Mouse (Mus musculus) gastrocnemius, adult 18-20 months (tissue): Measurements from ENCODE around the gene Cabp2. TPM values are rescaled to one million over a fixed set of nuclear protein-coding genes. Genes with fewer than 3 reads are reported as not detected.
"Not testable (repeated sequence)": the region's sequence is repeated elsewhere in the genome, so short reads cannot be mapped to it uniquely, and the experiment has no call there.

ENCODE experiments used
- DNase-seq: peaks from one replicate; pipeline ENCODE4 v3.0.0; 2021; ENCODE audit warnings: low spot score
- long read RNA-seq, 2 experiments: library from polyadenylated mRNA; stranded (forward); transcript quantifications; one replicate each; pipeline ENCODE4 v2.0.0; 2021
- total RNA-seq, 2 experiments: library from RNA; stranded (reverse); gene quantifications; 2 replicates each; pipeline ENCODE4 v1.2.3; 2021

Gene Cabp2
- not detected for total RNA-seq
- long read RNA-seq, experiment 1, result 0 reads
- long read RNA-seq, experiment 2, result 0 reads

DNA sequence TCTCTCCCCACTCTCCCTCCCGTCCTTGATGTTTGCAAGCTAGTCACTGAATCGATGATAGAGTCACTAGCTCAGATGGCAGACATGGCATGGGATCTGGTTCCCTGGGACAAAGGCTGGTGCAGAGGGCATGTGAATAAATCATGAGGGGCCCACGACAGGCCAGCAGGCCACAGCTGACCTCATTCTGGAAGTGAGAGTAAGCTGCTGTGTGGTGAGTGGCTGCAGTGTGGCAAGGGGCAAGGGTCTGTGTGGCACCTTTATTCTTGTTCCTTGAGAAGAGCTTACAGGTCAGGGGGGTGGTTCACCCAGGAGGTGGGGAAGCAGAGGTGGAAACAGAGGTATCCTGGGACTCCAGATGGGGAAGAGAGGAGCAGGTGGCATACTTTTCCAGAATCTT, at the start of gene Cabp2:
Gene Cabp2 (plus strand): TSS at position 185 of the 400 bp plus-strand sequence.
- DNase-seq, result no peak

DNA sequence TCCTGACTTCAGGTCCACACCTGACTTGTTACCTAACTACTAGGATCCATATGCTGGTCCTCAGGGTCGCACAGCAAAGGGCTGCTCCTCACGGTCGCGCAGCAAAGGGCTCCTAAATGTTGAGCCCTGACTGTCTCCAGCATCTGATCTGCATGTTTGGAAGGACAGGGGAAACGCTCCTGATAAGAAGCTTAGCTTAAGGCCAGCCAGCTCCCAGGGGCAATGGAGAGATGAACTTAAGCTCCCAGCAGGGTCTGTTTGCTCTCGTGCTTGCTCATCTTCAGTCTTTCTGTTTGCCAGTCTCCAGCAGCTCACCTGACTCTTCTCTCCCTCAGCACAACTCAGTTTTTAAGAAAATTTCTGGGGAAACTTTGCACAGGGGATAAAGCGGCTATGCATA, 48.7 kb upstream of the Cabp2 start:
- no peak for DNase-seq

DNA sequence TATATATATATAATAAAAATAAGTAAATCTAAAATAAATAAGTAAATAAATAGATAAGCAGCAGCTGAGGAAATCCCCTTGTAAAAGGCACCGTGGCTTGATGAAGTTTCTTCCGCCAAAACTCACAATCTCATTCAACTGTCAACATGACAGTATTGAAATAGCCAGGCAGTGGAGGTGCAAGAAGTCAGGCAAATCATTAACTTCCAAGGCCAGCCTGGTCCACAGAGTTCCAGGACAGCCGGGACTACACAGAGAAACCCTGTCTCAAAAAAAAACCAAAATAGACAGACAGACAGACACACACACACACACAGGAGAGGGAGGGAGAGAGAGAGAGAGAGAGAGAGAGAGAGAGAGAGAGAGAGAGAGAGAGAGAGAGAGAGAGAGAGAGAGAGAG, 48.1 kb upstream of the Cabp2 start:
- no peak for DNase-seq

DNA sequence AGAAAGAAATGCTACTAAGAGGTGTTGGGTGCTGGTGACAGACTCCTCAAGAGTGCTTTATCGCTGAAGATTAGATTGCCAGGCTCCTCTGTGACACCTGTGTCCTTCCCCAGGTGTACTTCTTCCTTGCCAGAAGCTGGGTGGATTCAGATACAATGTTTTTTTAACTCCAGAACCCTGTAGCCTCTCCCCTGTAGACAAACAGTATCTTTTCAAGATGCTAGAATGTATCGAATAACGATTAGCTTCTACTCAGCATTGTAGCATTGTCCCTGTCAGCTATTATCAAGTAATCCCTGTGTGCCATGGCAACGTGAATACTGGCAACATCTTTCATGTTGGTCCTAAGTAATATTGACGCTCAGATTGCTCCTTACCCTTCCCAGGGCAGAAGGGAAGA, 47.6 kb upstream of the Cabp2 start:
- no peak for DNase-seq

DNA sequence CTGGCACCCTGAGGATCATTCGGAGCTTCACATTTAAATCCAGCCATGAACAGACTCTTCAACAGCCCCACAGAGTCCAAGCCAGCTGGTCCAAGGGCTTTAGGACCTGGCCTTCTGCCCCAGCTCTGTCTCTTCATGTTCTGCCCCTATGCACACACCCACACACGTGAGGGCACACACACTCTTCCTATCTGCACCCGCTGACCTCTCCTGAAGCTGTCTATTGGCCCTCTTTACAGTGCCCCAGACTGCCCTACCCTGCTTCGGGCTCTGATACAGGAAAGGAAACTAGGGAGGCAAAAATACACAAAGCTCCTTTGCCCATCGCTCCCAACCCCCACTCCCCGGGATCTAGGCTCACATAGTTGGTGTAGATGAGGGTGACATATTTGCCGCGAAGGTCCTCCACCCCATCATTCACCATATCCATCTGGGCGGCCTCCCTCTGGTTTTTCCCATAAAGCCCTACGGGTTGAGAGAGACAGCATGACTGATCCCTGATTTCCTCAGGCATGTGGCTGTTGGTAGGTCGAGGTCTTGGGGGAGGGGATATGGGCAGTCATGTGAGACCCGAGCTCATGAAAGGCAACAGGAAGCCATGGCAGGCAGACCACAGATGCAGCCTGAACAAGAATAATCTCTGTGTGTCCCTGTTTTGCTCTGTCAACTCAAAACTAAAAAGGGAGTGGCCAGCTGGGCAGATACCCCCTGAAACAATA, 44.9 kb upstream of the Cabp2 start:
- DNase-seq, result no peak

DNA sequence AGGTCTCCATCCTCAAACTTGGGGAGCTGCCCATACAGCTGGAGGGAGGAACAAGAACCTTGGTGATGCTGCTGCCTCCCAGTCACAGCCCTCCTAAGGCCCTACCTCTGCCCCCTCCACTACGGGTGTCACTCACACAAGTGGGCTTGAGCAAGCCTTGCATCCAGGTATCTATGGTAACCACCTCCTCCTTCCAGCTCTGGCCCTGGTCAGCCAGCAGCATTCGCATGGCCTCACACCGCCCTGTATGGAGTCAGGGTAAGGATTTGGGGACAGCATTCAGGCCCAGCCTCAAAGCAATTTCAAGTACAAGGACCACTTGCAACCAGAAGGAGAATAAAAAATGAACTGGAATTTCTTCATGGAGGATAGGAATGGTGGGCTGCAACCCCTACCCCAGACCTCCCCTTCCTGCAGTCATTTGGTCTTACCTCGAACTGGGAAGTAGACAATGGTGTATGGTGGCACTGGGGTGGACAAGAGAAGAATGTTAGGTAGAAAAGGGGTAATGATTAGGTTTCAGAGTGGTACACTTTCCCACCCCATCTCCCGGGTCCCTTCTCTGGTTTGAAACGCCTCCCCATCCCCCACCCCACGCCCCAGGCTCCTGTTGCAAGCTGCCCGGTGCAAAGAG, 44.1 kb upstream of the Cabp2 start:
- not testable (repeated sequence) for DNase-seq

DNA sequence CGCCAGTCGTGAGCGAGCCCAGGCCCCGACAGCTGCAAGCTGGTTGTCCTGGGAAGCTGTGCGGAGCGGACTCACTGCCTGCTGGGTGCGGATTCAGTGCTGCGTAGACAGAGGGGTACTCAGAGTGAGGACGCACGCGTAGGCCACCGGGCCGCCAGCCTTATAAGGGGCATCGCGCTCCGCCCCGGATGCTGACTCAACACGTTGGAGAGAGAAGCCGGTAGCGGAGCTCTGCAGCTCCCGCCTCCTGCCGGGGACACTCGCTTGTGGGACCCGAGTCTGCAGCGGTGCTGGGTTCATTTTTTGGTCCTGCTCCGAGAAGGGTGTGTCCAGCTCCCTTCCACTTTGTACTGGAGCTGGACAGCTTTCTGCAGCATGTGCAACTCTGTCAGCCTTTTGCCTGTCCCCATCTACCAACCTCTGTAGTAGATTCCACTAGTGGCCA, 43.6 kb upstream of the Cabp2 start, which contains the start of gene Gstp1:
Gene Gstp1 (minus strand): TSS at position 198 of the 445 bp plus-strand sequence.
- DNase-seq, result peak; percentile 92

DNA sequence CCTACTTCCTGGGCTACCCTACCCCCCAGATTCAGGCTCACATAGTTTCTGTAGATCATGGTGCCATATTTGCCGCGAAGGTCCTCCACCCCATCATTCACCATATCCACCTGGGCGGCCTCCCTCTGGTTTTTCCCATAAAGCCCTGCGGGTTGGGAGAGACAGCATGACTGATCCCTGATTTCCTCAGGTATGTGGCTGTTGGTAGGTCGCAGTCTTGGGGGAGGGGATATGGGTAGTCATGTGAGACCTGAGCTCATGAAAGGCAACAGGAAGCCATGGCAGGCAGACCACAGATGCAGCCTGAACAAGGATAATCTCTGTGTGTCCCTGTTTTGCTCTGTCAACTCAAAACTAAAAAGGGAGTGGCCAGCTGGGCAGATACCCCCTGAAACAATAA, 40.4 kb upstream of the Cabp2 start:
- not testable (repeated sequence) for DNase-seq

DNA sequence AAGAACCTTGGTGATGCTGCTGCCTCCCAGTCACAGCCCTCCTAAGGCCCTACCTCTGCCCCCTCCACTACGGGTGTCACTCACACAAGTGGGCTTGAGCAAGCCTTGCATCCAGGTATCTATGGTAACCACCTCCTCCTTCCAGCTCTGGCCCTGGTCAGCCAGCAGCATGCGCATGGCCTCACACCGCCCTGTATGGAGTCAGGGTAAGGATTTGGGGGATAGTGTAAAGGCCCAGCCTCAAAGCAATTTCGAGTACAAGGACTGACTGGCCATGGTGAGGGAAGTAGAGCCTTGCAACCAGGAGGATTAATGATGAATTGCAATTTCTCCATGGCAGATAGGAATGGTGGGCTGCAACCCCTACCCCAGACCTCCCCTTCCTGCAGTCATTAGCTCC, 39.9 kb upstream of the Cabp2 start:
- DNase-seq, result not testable (repeated sequence)

DNA sequence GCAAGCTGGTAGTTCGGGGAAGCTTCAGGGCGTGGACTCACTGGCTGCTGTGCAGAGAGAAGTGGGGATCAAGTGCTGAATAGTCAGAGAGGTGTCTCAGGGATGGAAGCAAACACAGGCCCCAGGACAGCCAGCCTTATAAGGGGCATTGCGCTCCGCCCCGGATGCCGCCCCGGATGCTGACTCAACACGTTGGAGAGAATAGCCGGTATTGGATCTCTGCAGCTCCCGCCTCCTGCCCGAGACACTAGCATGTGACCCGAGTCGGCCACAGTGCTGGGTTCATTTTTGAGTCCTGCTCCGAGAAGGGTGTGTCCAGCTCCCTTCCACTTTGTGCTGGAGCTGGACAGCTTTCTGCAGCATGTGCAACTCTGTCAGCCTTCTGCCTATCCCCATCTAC, 39.3 kb upstream of the Cabp2 start:
- peak; percentile 70 for DNase-seq

DNA sequence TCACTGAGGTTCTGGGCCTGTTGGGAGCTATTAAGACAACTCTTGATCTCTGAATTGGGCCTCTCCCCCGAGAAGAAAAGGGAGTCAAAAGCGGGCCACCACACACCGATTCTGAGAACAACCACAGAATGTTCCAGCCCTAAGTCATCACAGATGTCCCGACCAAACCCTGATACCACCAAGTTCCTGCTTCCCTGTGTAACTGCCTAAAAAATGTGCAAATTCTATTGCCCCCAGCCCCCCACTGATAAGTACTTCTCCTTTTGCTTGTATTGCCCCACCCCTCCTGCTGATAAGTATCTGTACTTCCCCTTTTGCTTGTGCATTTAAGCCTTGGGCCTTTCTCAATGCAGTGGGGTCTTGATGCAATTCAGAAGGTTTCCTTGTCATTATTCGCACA, 37.3 kb upstream of the Cabp2 start:
- not testable (repeated sequence) for DNase-seq

DNA sequence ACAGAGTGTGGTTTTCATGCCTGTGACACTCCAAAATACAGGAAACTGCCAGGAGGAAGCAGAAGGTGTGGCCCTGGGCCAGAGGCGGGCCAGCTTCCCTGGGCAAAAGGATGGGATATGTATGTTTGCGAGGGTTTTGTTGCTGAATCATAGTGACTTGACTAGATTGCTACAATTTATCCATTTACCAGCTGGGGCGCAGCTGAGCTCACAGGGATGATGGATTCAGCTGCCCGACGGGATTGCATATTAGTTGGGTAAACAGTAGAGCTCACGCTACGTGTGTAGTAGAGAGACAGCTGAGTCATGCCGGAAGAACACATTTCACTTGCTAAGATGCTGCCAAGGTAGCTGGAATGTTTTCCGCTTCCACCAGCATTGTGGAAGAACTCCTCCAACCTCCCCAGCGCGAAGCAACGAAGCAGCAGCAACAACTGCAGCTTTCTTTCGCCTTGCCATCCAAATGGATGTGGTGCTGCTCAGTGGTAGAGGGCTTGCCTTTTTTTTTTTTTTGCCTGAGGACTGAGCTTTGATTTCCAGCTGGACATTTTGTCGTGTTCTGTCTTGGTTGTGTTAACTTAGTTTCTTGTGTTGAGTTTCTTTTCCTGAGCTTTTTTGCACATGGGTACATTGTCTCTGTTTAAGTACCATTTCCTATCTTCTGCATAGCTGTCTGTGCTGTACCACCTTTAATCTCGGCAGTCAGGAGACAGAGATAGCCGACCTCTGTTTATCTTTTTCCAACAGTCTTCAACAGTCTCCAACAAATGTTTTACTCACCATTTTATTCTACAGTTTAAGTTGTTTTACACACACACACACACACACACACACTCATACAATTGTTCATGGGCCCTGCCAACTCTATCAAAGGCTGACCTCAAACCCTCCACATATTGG, 35.2 kb upstream of the Cabp2 start, which contains the start of gene Gstp2:
Gene Gstp2 (minus strand): TSS at position 58 of the 900 bp plus-strand sequence.
- DNase-seq, result peak; percentile 88

DNA sequence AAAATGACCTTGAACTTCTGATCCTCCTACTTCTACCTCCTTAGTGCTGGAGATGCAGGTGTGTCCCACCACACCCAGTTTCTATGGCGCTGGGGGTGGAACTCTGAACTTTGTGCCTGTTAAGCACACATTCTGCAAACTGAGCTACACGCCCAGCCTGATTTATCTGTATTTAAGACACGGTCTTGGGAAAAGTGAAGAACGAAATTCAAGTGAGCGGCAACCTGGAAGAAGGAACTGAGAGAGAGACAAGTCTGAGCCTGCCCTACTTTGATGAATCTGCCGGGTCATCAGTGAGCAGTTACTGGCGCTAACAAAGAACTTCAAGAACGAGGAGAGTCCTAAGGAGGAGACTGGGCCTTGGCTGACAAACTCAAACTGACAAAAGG, 34.5 kb upstream of the Cabp2 start:
- DNase-seq, result no peak

DNA sequence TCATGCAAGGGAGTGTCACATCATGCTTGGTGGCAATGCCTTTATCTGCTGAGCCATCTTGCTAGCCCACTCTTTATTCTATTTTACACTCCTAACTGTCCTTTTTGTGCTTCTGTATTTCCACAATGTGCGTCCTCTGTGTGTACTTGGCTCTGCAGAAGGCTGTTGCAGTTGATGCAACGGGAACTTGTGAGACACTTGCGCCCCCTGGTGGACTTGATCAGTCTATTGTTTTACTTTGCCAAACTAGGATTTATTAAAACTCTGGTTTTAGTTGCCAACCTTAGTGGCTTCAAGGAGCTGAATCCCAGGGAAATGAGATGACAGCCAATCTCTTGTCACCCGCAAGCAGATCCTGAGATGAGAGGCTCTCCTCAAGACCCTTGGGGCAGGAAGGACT, 33.5 kb upstream of the Cabp2 start:
- DNase-seq, result peak; percentile 79

DNA sequence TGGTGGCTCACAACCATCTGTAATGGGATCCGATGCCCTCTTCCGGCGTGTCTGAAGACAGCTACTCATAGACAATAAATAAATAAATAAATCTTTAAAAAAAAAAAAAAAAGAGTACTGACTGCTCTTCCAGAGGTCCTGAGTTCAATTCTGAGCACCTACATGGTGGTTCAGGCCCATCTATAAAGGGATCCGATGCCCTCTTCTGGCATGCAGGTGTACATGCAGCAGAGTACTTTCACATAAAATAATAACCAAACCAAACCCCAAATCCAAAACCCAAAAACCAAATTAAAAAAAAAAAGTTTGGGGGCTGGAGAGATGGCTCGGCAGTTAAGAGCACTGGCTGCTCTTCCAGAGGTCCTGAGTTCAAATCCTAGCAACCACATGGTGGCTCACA, 32.3 kb upstream of the Cabp2 start:
- DNase-seq, result not testable (repeated sequence)

DNA sequence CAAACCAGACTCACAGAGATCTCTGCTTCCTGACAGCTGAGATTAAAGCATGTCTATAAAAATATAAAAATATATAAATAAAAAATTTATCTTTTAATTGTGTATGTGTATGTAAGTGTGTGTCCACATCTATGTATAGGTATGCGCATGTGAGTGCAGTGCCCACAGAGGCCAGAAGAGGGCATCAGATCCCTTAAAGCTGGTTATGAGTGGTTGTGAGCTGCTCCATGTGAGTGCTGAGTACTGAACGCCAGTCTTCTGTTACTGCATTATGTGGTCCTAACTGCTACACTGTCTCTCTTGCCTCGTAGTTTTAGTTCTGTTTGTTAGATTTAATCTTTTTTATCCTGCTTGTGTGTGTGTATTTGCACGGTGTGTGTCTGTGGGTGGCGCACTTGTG, 30.4 kb upstream of the Cabp2 start:
- DNase-seq, result no peak

DNA sequence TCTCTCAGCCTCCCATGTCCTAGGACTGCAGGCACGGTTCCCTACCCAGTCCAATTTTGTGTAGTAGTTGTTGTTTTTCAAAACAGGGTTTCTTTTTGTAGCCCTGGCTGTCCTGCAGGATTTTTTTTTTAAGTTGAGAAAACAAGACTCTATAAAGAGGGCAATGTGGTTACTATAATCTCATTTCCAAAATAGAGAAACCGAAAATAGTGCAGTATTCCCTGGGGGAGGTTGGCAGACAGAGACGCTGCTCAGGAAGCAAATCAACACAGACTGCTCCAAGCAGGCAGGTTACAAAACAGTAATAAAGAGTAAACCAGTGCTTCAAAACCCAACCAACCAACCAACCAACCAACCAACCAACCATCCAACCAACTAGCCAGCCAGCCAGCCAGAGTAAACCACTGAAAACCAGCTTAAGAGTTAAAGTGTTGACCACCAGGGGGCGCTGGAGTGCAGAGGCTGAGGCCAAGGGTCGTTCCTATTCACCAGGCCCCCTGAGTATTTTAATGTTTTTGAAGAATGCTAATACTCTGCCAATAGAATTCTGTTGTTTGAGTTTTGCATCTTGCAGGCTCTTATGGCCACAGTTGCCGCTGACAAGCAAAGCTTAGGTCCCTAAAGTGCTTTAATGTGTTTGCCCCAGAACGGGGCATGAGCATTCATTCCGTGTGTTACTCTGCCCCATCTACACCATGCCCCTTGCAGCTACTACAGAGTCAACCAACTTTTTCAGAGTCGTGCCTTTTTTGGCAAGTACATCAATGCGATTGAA, 29.4 kb upstream of the Cabp2 start:
- DNase-seq, result peak; percentile 66

DNA sequence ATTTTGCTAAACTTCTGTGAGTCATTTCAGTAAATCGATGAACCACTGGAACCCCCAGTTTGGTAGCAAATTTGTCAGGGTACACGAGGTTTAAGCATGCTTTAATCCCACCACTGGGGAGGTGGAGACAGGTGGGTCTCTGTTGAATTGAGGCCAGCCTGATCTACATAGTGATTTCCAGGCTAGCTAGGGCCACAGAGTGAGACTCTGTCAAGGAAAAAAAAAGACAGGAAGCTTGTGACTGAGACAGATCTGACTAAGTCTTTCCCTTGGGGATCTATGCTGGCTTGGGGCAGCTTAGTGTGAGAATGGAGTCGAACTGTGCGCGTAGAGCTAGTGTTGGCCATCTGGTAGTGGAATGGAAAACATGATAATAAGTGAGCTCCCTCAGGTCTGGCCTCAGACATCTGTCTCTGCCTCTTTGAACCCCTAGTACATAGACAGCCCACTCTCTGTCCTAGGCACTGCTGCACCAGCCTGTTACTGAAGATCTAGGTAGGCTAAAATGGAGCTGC, 28.8 kb upstream of the Cabp2 start:
- DNase-seq, result no peak

DNA sequence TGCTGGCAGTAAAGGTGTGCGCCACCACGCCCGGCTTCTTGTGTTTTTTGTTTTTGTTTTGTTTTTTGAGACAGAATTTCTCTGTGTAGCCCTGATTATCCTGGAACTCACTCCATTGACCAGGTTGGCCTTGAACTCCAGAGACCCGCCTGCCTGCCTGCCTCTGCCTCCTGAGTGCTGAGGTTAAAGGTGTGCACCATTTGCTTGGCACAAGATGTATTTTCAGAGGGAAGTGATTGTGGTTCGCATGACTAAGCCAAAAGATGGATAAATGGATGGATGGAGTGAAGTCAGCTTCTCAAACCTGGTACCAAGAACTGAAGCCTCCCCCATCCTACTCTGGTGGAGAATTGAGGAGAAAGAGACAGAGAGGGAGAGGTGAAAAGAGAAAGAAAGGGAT, 26.8 kb upstream of the Cabp2 start:
- no peak for DNase-seq

DNA sequence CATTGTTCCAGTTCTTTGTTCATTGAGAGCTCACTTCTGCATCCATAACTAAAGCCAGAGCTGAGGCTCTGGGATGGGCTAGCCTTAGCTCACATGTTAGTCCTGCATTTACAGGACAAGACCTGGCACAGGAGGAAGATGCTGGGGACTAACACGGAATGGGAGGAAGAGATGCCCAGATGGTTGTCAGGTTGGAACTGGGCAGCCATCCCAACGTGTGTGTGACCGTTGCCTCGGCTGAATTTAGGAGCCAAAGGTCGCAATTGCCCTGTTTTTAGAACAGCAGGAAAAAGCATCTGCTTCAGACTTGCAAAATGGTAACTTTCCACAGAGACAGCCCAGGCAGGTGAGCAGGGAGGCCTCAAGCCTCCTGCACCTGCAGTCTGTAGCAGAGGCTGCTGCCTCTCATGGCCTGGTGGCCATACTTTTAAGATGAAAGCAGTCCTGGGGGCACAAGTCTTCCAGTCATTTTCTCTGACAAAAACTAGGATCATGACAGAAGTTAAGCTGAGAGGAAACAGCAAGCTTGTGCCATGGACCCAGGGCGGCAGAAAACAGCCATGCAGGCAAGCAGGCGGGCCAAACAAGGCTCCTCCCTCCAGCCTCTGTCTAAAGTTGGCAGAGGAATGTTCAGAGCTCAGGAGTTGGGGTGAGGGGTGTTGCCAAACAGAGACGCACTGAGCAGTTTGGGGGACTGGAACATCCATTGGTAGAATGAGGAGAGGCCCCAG, 26.0 kb upstream of the Cabp2 start:
- DNase-seq, result no peak
